Mouse (Mus musculus) erythroblast, embryonic 14.5 days (primary cell): ENCODE measurements around the gene Hivep3. TPM values are rescaled to one million over a fixed set of nuclear protein-coding genes. Genes with fewer than 3 reads are reported as not detected.

Source experiments
- H3K27me3 ChIP-seq: 2 replicates; pipeline ENCODE4 v1.6.1; 2012; ENCODE audit warnings: inconsistent platforms; ENCODE audit not compliant: control insufficient read depth
- H3K36me3 ChIP-seq: 2 replicates; pipeline ENCODE4 v1.6.1; 2012; ENCODE audit warnings: mild to moderate bottlenecking, inconsistent platforms; ENCODE audit not compliant: control insufficient read depth
- H3K4me1 ChIP-seq: 2 replicates; pipeline ENCODE4 v1.6.1; 2012; ENCODE audit warnings: inconsistent platforms; ENCODE audit not compliant: control insufficient read depth
- H3K4me3 ChIP-seq: replicated peaks from 2 replicates; pipeline ENCODE3; 2012; ENCODE audit warnings: moderate library complexity, mild to moderate bottlenecking, inconsistent platforms
- H3K9me3 ChIP-seq: 2 replicates; pipeline ENCODE4 v1.6.1; 2012; ENCODE audit warnings: low read length, inconsistent platforms, mixed read lengths; ENCODE audit not compliant: control insufficient read depth
- GATA1 ChIP-seq: IDR thresholded peaks from 2 replicates; pipeline ENCODE4 v1.6.1; 2012; ENCODE audit warnings: low read length, inconsistent platforms, mixed read lengths
- TAL1 ChIP-seq: IDR thresholded peaks from 3 replicates; pipeline ENCODE4 v1.6.1; 2012; ENCODE audit warnings: low read length, inconsistent platforms, mixed read lengths
- polyA plus RNA-seq: library from polyadenylated mRNA; stranded (reverse); fragments of >175 nt; gene quantifications from 2 replicates; pipeline ENCODE4 v1.2.3, GENCODE M21; 2012

Hivep3 gene
- polyA plus RNA-seq, 1 experiment = 0.01 TPM

DNA sequence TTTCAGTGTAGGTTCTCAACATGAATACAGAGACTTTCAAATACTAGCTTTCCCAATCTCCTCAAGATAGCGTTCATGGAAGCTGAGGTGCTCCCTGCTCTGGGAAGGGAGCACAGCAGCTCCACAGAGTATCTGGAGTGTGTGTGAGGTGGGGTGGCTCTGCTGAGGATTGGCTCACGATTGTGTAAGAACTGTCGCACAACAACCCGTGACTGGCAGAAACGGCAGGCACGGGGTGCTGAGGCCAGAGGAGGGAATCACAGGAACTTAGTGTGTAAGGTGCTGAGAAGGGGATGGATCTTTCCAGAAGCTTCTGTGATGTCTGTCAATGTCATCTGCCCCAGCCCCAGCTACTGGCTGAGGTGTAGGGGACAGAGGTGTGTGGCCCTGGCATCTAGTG is 328.1 kb downstream of the Hivep3 start:
- no peaks in the 10 kb centered on the region for H3K36me3 ChIP-seq
- H3K4me3 ChIP-seq = no peak overlapping the region
- TF ChIP-seq TAL1 = no peak
- TF ChIP-seq GATA1 = no peak
- H3K4me1 ChIP-seq = no peaks in the 10 kb centered on the region
- H3K9me3 ChIP-seq = no peaks in the 10 kb centered on the region
- H3K27me3 ChIP-seq = no peaks in the 10 kb centered on the region

DNA sequence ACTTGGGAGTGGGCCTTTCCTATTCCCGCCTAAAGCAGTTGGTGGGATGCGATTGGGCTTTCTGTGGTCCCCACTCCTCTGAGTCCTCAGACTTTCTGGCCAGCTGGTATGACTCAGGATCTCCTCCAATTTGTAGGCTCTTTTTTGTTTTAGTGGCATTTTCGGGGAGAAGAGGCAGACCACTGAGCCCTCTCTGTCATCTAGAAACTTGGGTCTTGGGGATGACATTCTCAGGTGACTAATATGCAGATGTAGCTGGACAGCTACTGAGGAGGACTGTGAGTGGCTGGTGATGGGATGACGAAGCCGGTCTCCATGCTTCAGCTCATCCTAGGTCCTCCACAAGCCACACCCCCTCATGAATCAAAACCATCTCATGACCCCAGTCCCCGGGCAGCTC is 328.6 kb downstream of the Hivep3 start:
- Histone ChIP-seq H3K4me1 (no peaks in the 10 kb centered on the region), H3K9me3 (no peaks in the 10 kb centered on the region), H3K36me3 (no peaks in the 10 kb centered on the region), H3K27me3 (no peaks in the 10 kb centered on the region), H3K4me3 (no peak overlapping the region)
- no peak for TF ChIP-seq GATA1
- no peak for TF ChIP-seq TAL1

DNA sequence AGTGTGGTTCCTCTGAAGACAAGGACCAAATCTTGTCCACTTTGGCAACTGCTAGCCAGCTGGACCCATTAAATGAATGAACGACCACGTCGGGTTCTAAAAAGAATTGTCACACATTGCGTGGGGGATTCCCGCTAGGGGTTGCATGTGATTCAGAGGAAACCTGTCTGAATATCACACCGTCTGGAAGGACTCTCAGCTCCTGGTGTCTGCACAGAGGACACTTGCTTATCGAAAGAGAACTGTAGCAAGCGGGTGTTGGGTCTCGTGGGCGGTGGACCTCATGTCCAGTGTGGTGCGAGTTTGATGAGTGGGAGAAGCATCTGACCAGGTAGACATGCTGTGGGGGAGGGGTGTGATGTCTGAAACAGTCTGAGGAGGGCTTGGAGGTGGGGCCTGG is 329.2 kb downstream of the Hivep3 start:
- Histone ChIP-seq H3K27me3 (no peaks in the 10 kb centered on the region), H3K4me3 (no peak overlapping the region), H3K4me1 (no peaks in the 10 kb centered on the region), H3K9me3 (no peaks in the 10 kb centered on the region), H3K36me3 (no peaks in the 10 kb centered on the region)
- no peak for TF ChIP-seq TAL1
- TF ChIP-seq GATA1 = no peak

DNA sequence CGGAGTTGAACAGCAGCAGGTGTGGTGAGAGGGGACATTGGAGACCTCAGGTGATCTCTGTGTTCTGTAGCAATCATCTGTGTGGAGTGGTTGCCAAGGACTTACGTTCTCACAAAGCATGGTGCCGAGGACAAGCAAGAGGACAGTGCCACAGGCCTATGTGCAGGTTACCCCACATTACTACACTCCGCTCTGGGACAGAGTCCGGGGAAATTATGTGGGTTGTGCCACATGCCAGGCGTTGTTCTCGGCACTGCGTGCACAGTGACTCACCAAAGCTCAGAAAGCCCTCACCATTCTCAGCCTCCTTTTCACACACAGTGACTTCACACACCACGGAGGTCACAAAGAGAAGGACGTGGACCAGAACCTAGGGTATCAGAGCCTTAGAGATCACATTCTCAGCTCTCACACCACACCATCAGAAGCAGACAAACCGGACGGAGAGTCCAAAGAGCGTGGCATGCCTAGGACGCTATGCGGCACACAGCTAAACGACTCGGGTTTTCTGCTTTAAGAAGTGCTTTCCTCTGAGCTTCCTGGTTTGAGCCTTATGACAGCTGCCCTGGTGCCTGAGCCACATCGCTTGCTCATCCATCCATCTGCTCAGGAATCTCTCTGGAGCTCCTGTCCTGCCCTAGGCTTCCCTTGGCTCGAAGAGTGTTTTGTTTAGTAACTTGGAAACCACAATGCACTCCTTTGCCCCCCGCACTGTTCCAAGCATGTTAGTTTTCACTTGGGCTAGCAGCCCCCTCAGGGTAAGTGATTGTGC is 330.0 kb downstream of the Hivep3 start:
- Histone ChIP-seq H3K27me3 (no peaks in the 10 kb centered on the region), H3K4me1 (no peaks in the 10 kb centered on the region), H3K4me3 (no peak overlapping the region), H3K36me3 (no peaks in the 10 kb centered on the region), H3K9me3 (no peaks in the 10 kb centered on the region)
- TF ChIP-seq TAL1 = no peak

DNA sequence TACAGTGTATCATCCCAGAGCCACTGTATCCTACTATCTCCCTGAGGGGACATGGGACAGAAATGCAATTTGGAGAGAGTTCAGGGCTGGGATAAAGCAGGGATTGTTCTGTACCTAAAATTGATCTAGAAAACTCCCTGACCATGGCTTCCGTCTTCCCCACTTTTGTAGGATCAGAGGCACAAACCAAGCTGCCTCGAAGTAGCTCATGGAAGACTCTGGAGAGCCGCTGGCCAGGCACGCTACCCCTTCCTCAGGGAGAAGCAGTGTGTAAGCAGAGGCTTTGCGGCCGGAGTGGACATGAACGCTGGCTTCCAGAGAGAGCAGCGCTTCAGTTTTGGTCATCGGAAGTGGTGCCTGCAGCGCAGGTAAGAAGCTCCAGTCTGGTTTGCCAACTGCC is 331.1 kb downstream of the Hivep3 start, which contains the start of gene AL607142.1:
Gene AL607142.1, plus strand, starts transcription at position 301 of the 400 bp plus-strand sequence.
- Histone ChIP-seq H3K36me3 (no peaks in the 10 kb centered on the region), H3K27me3 (no peaks in the 10 kb centered on the region), H3K9me3 (no peaks in the 10 kb centered on the region), H3K4me1 (no peaks in the 10 kb centered on the region), H3K4me3 (no peak within 1 kb of the TSS)
- TF ChIP-seq TAL1 (no peak), GATA1 (no peak)

DNA sequence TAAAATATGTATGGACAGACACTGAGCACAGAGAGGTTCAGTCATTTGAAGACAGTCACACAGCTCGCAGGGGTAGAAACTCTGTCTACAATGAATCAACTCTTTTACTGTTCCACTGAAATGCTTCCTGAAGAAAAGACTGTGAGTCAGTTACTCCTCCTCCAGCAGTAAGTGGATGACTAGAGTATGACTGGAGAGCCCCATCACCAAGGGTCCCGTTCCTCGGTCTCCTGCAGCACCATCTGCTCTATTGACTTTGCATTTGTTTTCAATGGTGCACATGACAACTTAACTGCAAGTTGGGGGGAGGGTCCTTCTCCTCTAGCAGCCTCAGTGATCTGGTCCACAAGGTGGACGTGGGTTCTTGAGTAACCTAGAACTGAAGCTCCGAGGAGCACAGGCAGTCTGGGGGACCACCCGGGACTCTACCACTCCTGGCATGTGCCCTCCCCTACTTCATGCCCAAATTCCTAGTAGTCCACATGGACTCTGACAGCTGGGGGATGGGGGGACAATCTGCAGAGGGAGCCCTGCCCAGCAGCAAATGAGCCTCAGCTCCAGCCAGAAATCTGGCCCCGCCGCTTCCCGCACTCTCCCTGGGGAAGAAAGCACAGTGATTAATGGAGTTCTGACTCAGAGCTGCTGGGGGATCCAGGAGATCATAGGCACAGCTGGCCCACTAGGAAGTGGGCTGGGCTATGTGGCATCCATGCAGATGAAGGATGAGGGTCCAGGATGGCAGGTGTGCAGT is 333.4 kb downstream of the Hivep3 start:
- H3K4me3 ChIP-seq = no peak overlapping the region
- TF ChIP-seq GATA1 (no peak), TAL1 (no peak)
- H3K9me3 ChIP-seq = no peaks in the 10 kb centered on the region
- no peaks in the 10 kb centered on the region for H3K27me3 ChIP-seq
- no peaks in the 10 kb centered on the region for H3K36me3 ChIP-seq
- H3K4me1 ChIP-seq = no peaks in the 10 kb centered on the region

DNA sequence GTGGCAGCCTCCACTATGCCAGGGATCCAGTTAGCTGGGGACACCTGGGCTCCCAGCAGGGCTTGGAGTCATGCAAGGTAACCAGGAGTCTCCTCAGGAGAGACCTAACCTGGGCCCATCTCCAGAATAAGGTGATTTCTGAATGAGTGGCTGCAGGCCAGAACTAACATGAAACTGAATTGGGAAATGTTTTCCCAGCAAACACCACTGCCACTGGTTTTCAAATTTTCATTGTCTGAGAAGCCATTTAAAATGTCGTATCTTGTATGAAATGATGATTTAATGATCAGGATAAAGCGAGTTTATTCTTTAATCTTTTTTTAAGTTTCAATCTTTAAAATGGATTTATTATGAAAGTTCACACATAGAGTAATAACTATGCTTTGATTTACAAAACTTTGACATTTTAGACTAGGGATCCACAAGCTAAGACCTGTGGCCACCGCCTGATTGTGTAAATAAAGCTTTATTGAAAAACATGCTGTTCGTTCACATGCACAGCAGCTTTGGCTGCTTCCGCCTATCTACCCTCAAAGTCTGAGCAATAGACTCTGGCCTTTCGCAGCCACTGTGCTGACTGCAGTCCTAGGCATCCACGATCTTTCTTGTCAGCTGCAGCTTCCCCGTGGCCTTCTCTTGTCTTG is 334.1 kb downstream of the Hivep3 start:
- Histone ChIP-seq H3K36me3 (no peaks in the 10 kb centered on the region), H3K4me1 (no peaks in the 10 kb centered on the region), H3K4me3 (no peak overlapping the region), H3K27me3 (no peaks in the 10 kb centered on the region), H3K9me3 (no peaks in the 10 kb centered on the region)
- TF ChIP-seq TAL1 (no peak), GATA1 (no peak)

DNA sequence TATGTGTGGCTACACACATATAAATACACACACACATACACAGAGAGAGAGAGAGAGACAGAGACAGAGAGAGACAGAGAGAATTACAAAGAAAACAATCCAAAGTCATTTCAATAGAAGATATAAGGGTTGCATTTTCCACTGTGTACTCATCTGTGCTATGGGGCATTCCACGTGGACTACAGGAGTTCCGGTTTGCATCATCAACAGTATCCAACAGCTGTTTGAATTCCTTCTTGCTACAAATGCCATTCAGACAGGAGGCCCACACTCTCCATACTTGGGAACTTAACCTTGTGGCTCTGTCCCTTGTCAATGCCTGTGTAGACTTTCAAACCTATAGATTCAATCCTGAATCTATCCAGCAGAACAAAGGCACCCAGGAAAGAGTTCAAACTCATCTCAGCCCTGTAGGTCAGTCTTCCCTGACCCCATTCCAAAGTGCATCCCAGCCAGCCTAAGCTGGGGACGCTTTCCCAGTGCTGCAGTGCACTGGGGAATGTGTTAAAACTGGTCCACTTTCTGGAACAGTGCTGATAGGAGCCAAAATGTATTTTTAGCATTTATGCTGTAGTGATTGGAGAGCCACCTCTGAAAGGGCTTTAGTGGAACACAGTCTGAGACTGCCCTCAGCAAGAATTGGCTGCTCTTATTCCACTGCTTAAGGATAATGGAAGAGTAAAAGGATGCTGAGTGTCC is 335.4 kb downstream of the Hivep3 start:
- no peaks in the 10 kb centered on the region for H3K27me3 ChIP-seq
- no peaks in the 10 kb centered on the region for H3K4me1 ChIP-seq
- H3K9me3 ChIP-seq = no peaks in the 10 kb centered on the region
- H3K4me3 ChIP-seq = no peak overlapping the region
- H3K36me3 ChIP-seq = no peaks in the 10 kb centered on the region
- no peak for TF ChIP-seq TAL1
- no peak for TF ChIP-seq GATA1

DNA sequence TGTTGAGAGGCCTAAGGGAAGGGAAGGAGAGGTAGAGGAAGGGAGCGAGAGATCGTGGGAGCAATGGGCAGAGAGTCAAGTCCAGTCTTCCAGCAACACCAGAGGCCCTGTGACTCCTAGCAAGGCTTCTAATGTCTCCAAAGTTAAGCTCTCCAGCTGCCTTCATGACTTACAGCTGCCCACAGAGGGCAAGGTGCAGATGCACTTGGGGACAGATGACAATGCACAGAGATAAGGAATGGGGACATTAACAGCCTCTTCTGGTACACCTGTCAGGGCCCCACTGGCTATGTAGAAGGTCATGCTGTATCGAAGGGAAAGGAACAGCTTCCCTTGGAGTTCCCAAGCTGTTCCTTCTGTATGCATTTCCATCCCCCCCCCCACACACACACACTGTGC is 336.0 kb downstream of the Hivep3 start:
- H3K27me3 ChIP-seq = no peaks in the 10 kb centered on the region
- H3K4me3 ChIP-seq = no peak overlapping the region
- no peaks in the 10 kb centered on the region for H3K36me3 ChIP-seq
- no peaks in the 10 kb centered on the region for H3K9me3 ChIP-seq
- H3K4me1 ChIP-seq = no peaks in the 10 kb centered on the region
- TF ChIP-seq TAL1 (no peak), GATA1 (no peak)
